Mouse (Mus musculus): ENCODE measurements around the gene Greb1. TPM values are rescaled to one million over a fixed set of nuclear protein-coding genes. Genes with fewer than 3 reads are reported as not detected.
A peak's percentile ranks its signal among the peaks of the same experiment; 100 is the strongest.

Gene Greb1
- polyA plus RNA-seq, 1 experiment: 0.44 TPM

- Histone ChIP-seq H3K27me3 (ENCODE audit: control insufficient read depth, insufficient read depth, insufficient read length) (peaks cover 21% of the 10 kb centered on the region), H3K4me2 (ENCODE audit: low read depth) (no peak overlapping the region), H3K36me3 (ENCODE audit: control insufficient read depth, insufficient read depth) (no peaks in the 10 kb centered on the region), H3ac (ENCODE audit: control insufficient read depth, insufficient read length) (no peak overlapping the region), H3K79me2 (ENCODE audit: control insufficient read depth, insufficient read depth) (no peaks in the 10 kb centered on the region), H3K4me3 (no peak overlapping the region)
- no peak for TF ChIP-seq SRF (IDR thresholded peaks at IDR 0.05; ENCODE audit: control insufficient read depth, insufficient read length, low read depth)
- no peak for TF ChIP-seq CEBPB (IDR thresholded peaks at IDR 0.05; ENCODE audit: insufficient read depth, poor library complexity, severe bottlenecking)
- no peak for TF ChIP-seq TCF12 (IDR thresholded peaks at IDR 0.05; ENCODE audit: insufficient read depth, poor library complexity, severe bottlenecking)
- no peak for TF ChIP-seq E2F4 (IDR thresholded peaks at IDR 0.05; ENCODE audit: insufficient read depth)
- no peak for TF ChIP-seq MYOG (IDR thresholded peaks at IDR 0.05; ENCODE audit: control insufficient read depth in 1 of 3, insufficient read depth in 1 of 3, insufficient read length in 2 of 3, low read depth in 2 of 3)
- no peak for TF ChIP-seq USF1 (IDR thresholded peaks at IDR 0.05; ENCODE audit: low read depth)
- no peak for TF ChIP-seq POLR2AphosphoS2 (IDR thresholded peaks at IDR 0.05; ENCODE audit: insufficient read length, low read depth)
- TF ChIP-seq MAX (IDR thresholded peaks at IDR 0.05; ENCODE audit: low read depth): no peak
- no peak for TF ChIP-seq POLR2A (IDR thresholded peaks at IDR 0.05; ENCODE audit: insufficient read length, low read depth)
- no peak for TF ChIP-seq MYOD1 (IDR thresholded peaks at IDR 0.05; ENCODE audit: control insufficient read depth in 1 of 3, insufficient read length in 2 of 3, low read depth in 2 of 3)
Observed at GRCm38 (mm10) chr12:16799928-16800258, 793 bp downstream of the Greb1 start.

- no peak overlapping the region for H3ac ChIP-seq (ENCODE audit: control insufficient read depth, insufficient read length)
- no peak overlapping the region for H3K4me2 ChIP-seq (ENCODE audit: low read depth)
- no peak overlapping the region for H3K4me3 ChIP-seq
- H3K27me3 ChIP-seq (ENCODE audit: control insufficient read depth, insufficient read depth, insufficient read length): peaks cover 21% of the 10 kb centered on the region
- no peaks in the 10 kb centered on the region for H3K36me3 ChIP-seq (ENCODE audit: control insufficient read depth, insufficient read depth)
- TF ChIP-seq POLR2AphosphoS2 (IDR thresholded peaks at IDR 0.05; ENCODE audit: insufficient read length, low read depth) (no peak), E2F4 (IDR thresholded peaks at IDR 0.05; ENCODE audit: insufficient read depth) (no peak), REST (IDR thresholded peaks at IDR 0.05; ENCODE audit: insufficient read depth, insufficient read length) (no peak), CEBPB (IDR thresholded peaks at IDR 0.05; ENCODE audit: insufficient read depth, poor library complexity, severe bottlenecking) (no peak), POLR2A (IDR thresholded peaks at IDR 0.05; ENCODE audit: insufficient read length, low read depth) (no peak), TCF3 (IDR thresholded peaks at IDR 0.05; ENCODE audit: insufficient read length, low read depth) (no peak), SRF (IDR thresholded peaks at IDR 0.05; ENCODE audit: control insufficient read depth, insufficient read length, low read depth) (no peak), MYOG (IDR thresholded peaks at IDR 0.05; ENCODE audit: control insufficient read depth in 1 of 3, insufficient read depth in 1 of 3, insufficient read length in 2 of 3, low read depth in 2 of 3) (no peak), USF1 (IDR thresholded peaks at IDR 0.05; ENCODE audit: low read depth) (no peak), MYOD1 (IDR thresholded peaks at IDR 0.05; ENCODE audit: control insufficient read depth in 1 of 3, insufficient read length in 2 of 3, low read depth in 2 of 3) (no peak), TCF12 (IDR thresholded peaks at IDR 0.05; ENCODE audit: insufficient read depth, poor library complexity, severe bottlenecking) (no peak), MAX (IDR thresholded peaks at IDR 0.05; ENCODE audit: low read depth) (no peak)
- H3K79me2 ChIP-seq (ENCODE audit: control insufficient read depth, insufficient read depth): no peaks in the 10 kb centered on the region
Observed at GRCm38 (mm10) chr12:16798894-16799293, 1.8 kb downstream of the Greb1 start.

- no peak for TF ChIP-seq TCF12 (IDR thresholded peaks at IDR 0.05; ENCODE audit: insufficient read depth, poor library complexity, severe bottlenecking)
- Histone ChIP-seq H3K27me3 (ENCODE audit: control insufficient read depth, insufficient read depth, insufficient read length) (peaks cover 7% of the 10 kb centered on the region), H3K36me3 (ENCODE audit: control insufficient read depth, insufficient read depth) (no peaks in the 10 kb centered on the region), H3K4me2 (ENCODE audit: low read depth) (no peak overlapping the region), H3K79me2 (ENCODE audit: control insufficient read depth, insufficient read depth) (no peaks in the 10 kb centered on the region), H3K4me3 (no peak overlapping the region), H3ac (ENCODE audit: control insufficient read depth, insufficient read length) (no peak overlapping the region)
Observed at GRCm38 (mm10) chr12:16795781-16796180, 4.9 kb downstream of the Greb1 start.

GRCm38 (mm10) chr12:16793371-16793770 is 7.3 kb downstream of the Greb1 start:
- H3K4me2 ChIP-seq (ENCODE audit: low read depth): no peak overlapping the region
- H3K36me3 ChIP-seq (ENCODE audit: control insufficient read depth, insufficient read depth): no peaks in the 10 kb centered on the region
- no peaks in the 10 kb centered on the region for H3K27me3 ChIP-seq (ENCODE audit: control insufficient read depth, insufficient read depth, insufficient read length)
- H3ac ChIP-seq (ENCODE audit: control insufficient read depth, insufficient read length): no peak overlapping the region
- H3K4me3 ChIP-seq: no peak overlapping the region
- no peaks in the 10 kb centered on the region for H3K79me2 ChIP-seq (ENCODE audit: control insufficient read depth, insufficient read depth)
- TF ChIP-seq REST (IDR thresholded peaks at IDR 0.05; ENCODE audit: insufficient read depth, insufficient read length) (no peak), USF1 (IDR thresholded peaks at IDR 0.05; ENCODE audit: low read depth) (no peak), E2F4 (IDR thresholded peaks at IDR 0.05; ENCODE audit: insufficient read depth) (no peak), SRF (IDR thresholded peaks at IDR 0.05; ENCODE audit: control insufficient read depth, insufficient read length, low read depth) (no peak), TCF12 (IDR thresholded peaks at IDR 0.05; ENCODE audit: insufficient read depth, poor library complexity, severe bottlenecking) (no peak), CEBPB (IDR thresholded peaks at IDR 0.05; ENCODE audit: insufficient read depth, poor library complexity, severe bottlenecking) (no peak)

GRCm38 (mm10) chr12:16790456-16790855 is 10.2 kb downstream of the Greb1 start:
- TF ChIP-seq TCF3 (IDR thresholded peaks at IDR 0.05; ENCODE audit: insufficient read length, low read depth) (peak; percentile 18), E2F4 (IDR thresholded peaks at IDR 0.05; ENCODE audit: insufficient read depth) (no peak)
- H3K79me2 ChIP-seq (ENCODE audit: control insufficient read depth, insufficient read depth): no peaks in the 10 kb centered on the region
- H3K4me2 ChIP-seq (ENCODE audit: low read depth): no peak overlapping the region
- no peak overlapping the region for H3K4me3 ChIP-seq
- no peak overlapping the region for H3ac ChIP-seq (ENCODE audit: control insufficient read depth, insufficient read length)
- H3K36me3 ChIP-seq (ENCODE audit: control insufficient read depth, insufficient read depth): no peaks in the 10 kb centered on the region
- no peaks in the 10 kb centered on the region for H3K27me3 ChIP-seq (ENCODE audit: control insufficient read depth, insufficient read depth, insufficient read length)

GRCm38 (mm10) chr12:16789756-16790155 is 10.9 kb downstream of the Greb1 start:
- TF ChIP-seq CEBPB (IDR thresholded peaks at IDR 0.05; ENCODE audit: insufficient read depth, poor library complexity, severe bottlenecking): no peak
- no peak for TF ChIP-seq E2F4 (IDR thresholded peaks at IDR 0.05; ENCODE audit: insufficient read depth)
- no peak for TF ChIP-seq REST (IDR thresholded peaks at IDR 0.05; ENCODE audit: insufficient read depth, insufficient read length)
- TF ChIP-seq MYOG (IDR thresholded peaks at IDR 0.05; ENCODE audit: control insufficient read depth in 1 of 3, insufficient read depth in 1 of 3, insufficient read length in 2 of 3, low read depth in 2 of 3): no peak
- no peak for TF ChIP-seq SRF (IDR thresholded peaks at IDR 0.05; ENCODE audit: control insufficient read depth, insufficient read length, low read depth)
- TF ChIP-seq USF1 (IDR thresholded peaks at IDR 0.05; ENCODE audit: low read depth): no peak
- no peaks in the 10 kb centered on the region for H3K79me2 ChIP-seq (ENCODE audit: control insufficient read depth, insufficient read depth)
- H3K36me3 ChIP-seq (ENCODE audit: control insufficient read depth, insufficient read depth): no peaks in the 10 kb centered on the region
- H3K4me3 ChIP-seq: no peak overlapping the region
- no peak overlapping the region for H3ac ChIP-seq (ENCODE audit: control insufficient read depth, insufficient read length)
- no peak overlapping the region for H3K4me2 ChIP-seq (ENCODE audit: low read depth)
- no peaks in the 10 kb centered on the region for H3K27me3 ChIP-seq (ENCODE audit: control insufficient read depth, insufficient read depth, insufficient read length)

All from myocyte (in vitro differentiated cells).